Mouse (Mus musculus) CD8-positive naive resting alpha-beta T cell, adult 2 months (primary cell): ENCODE results near the gene Hunk.

ENCODE experiments used
- DNase-seq, 2 experiments: peaks; one replicate each; pipeline ENCODE4 v3.0.0; 2022; ENCODE audit warnings: low read depth in 2 of 2, low spot score in 2 of 2

Hunk gene

GRCm38 (mm10) chr16:90497749-90498464 is 112.1 kb downstream of the Hunk start:
- no peak for DNase-seq

GRCm38 (mm10) chr16:90500809-90501208 is 115.0 kb downstream of the Hunk start:
- DNase-seq = no peak

- no peak for DNase-seq
Measured at GRCm38 (mm10) chr16:90505252-90505651, 119.4 kb downstream of the Hunk start.

- no peak for DNase-seq
Measured at GRCm38 (mm10) chr16:90505680-90506079, 119.9 kb downstream of the Hunk start.

GRCm38 (mm10) chr16:90511551-90512296 is 125.9 kb downstream of the Hunk start:
- no peak for DNase-seq

- DNase-seq = no peak
Measured at GRCm38 (mm10) chr16:90517041-90517440, 131.2 kb downstream of the Hunk start.

GRCm38 (mm10) chr16:90518232-90518631 is 132.4 kb downstream of the Hunk start:
- no peak for DNase-seq

- no peak for DNase-seq
Measured at GRCm38 (mm10) chr16:90518732-90519295, 133.0 kb downstream of the Hunk start.

- DNase-seq = no peak
Measured at GRCm38 (mm10) chr16:90521191-90521950, 135.6 kb downstream of the Hunk start.

GRCm38 (mm10) chr16:90521951-90522255 is 136.1 kb downstream of the Hunk start:
- no peak for DNase-seq

GRCm38 (mm10) chr16:90522575-90522974 is 136.8 kb downstream of the Hunk start:
- no peak for DNase-seq

GRCm38 (mm10) chr16:90523373-90523772 is 137.6 kb downstream of the Hunk start:
- no peak for DNase-seq

- no peak for DNase-seq
Measured at GRCm38 (mm10) chr16:90523894-90524293, 138.1 kb downstream of the Hunk start.

GRCm38 (mm10) chr16:90524393-90524792 is 138.6 kb downstream of the Hunk start:
- no peak for DNase-seq

- no peak for DNase-seq
Measured at GRCm38 (mm10) chr16:90533119-90533673, 147.4 kb downstream of the Hunk start.

- DNase-seq = no peak
Measured at GRCm38 (mm10) chr16:90534591-90534990, 148.8 kb downstream of the Hunk start.

- no peak for DNase-seq
Measured at GRCm38 (mm10) chr16:90538926-90539325, 153.1 kb downstream of the Hunk start.

GRCm38 (mm10) chr16:90541191-90541590 is 155.4 kb downstream of the Hunk start:
- no peak for DNase-seq

GRCm38 (mm10) chr16:90542383-90542782 is 156.6 kb downstream of the Hunk start:
- no peak for DNase-seq

GRCm38 (mm10) chr16:90544175-90544574 is 158.4 kb downstream of the Hunk start:
- DNase-seq = no peak

- DNase-seq = no peak
Measured at GRCm38 (mm10) chr16:90545509-90545908, 159.7 kb downstream of the Hunk start.
